Mouse (Mus musculus) megakaryocyte, embryonic 14.5 days (primary cell): ENCODE data around the gene Six1.

ENCODE experiments used
- FLI1 ChIP-seq: IDR thresholded peaks from 2 replicates; pipeline ENCODE4 v1.6.1; 2012; ENCODE audit warnings: low read length, inconsistent platforms, mixed read lengths
- GATA1 ChIP-seq: IDR thresholded peaks from 3 replicates; pipeline ENCODE4 v1.6.1; 2012; ENCODE audit warnings: mixed read lengths, low read length, inconsistent platforms, borderline replicate concordance

- no peak for TF ChIP-seq GATA1
- no peak for TF ChIP-seq FLI1
Measured at GRCm38 (mm10) chr12:73045724-73046606, 7.7 kb downstream of the Six1 start.
